ENCODE assay signal across 27 mouse cellular contexts in the genomic region with DNA sequence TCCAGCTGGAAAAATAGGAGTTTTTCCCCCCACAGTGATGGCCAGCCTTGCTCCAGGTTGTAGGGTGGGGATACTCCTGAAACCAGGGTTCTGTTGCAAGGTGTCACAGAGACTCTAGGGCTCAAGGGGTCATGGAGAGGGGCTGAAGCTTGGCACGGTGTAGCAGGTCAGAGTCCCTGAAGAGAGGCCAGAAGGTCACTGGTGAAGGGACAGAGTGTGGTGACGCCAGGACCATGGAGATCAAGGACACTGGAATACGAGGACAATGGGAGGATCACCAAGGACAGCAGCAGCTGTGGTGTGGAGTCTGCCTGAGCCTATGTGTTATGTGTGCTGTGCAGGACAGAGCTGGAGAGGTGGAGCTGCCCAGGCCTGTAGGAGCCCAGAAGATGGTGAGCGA. TPM values are rescaled to one million over a fixed set of nuclear protein-coding genes. Genes with fewer than 3 reads are reported as not detected.
DNase-seq lines count a peak whose midpoint lies in the region; ATAC-seq lines count a peak whose summit lies in the region.
"Had no signal": no experiment of that assay in that cellular context is flagged by ENCODE, and none has a peak within 500 bp of the region (broad histone marks: within the 10 kb centered on the region; RNA-seq: fewer than 3 reads in every experiment).

No protein-coding gene starts in this region.

- H3K27ac ChIP-seq in liver, embryonic 15.5 days (replicated peaks) = no peak overlapping the region
- no peak overlapping the region for H3K27ac ChIP-seq in liver, embryonic 11.5 days (ENCODE audit: low read depth, low read length)
- H3K27ac ChIP-seq in midbrain, embryonic 10.5 days (replicated peaks) = no peak overlapping the region
- H3K27ac ChIP-seq: embryonic facial prominence, embryonic 13.5 days; forebrain, embryonic 12.5 days; forebrain, embryonic 15.5 days; heart, embryonic 15.5 days; hindbrain, embryonic 10.5 days; hindbrain, embryonic 13.5 days; intestine, embryonic 15.5 days had no signal

- no peak overlapping the region for H3K4me2 ChIP-seq in liver, embryonic 15.5 days
- H3K4me2 ChIP-seq in liver, embryonic 11.5 days = no peak overlapping the region
- H3K4me2 ChIP-seq: embryonic facial prominence, embryonic 13.5 days; forebrain, embryonic 12.5 days; forebrain, embryonic 15.5 days; heart, embryonic 12.5 days; heart, embryonic 15.5 days; hindbrain, embryonic 13.5 days; intestine, embryonic 15.5 days had no signal

- H3K9me3 ChIP-seq in liver, embryonic 15.5 days (replicated peaks) = no peaks in the 10 kb centered on the region
- H3K9me3 ChIP-seq in liver, embryonic 11.5 days (ENCODE audit: control insufficient read depth, low read length) = no peaks in the 10 kb centered on the region
- no peaks in the 10 kb centered on the region for H3K9me3 ChIP-seq in midbrain, embryonic 10.5 days (replicated peaks)
- H3K9me3 ChIP-seq: embryonic facial prominence, embryonic 13.5 days; forebrain, embryonic 12.5 days; forebrain, embryonic 15.5 days; heart, embryonic 12.5 days; heart, embryonic 15.5 days; hindbrain, embryonic 10.5 days; hindbrain, embryonic 13.5 days; intestine, embryonic 15.5 days had no signal

- no peak overlapping the region for H3K9ac ChIP-seq in liver, embryonic 15.5 days
- no peak overlapping the region for H3K9ac ChIP-seq in liver, embryonic 11.5 days (ENCODE audit: low read depth, low read length)
- H3K9ac ChIP-seq: embryonic facial prominence, embryonic 13.5 days; forebrain, embryonic 12.5 days; forebrain, embryonic 15.5 days; heart, embryonic 12.5 days; heart, embryonic 15.5 days; hindbrain, embryonic 13.5 days; intestine, embryonic 15.5 days had no signal

- no peaks in the 10 kb centered on the region for H3K27me3 ChIP-seq in liver, embryonic 15.5 days
- no peaks in the 10 kb centered on the region for H3K27me3 ChIP-seq in liver, embryonic 11.5 days (replicated peaks; ENCODE audit: control insufficient read depth, insufficient read depth, low read length)
- H3K27me3 ChIP-seq in midbrain, embryonic 10.5 days (ENCODE audit: low read depth, poor library complexity, severe bottlenecking) = no peaks in the 10 kb centered on the region
- H3K27me3 ChIP-seq: embryonic facial prominence, embryonic 13.5 days; forebrain, embryonic 15.5 days; heart, embryonic 15.5 days; hindbrain, embryonic 13.5 days; intestine, embryonic 15.5 days had no signal

- H3K36me3 ChIP-seq in liver, embryonic 15.5 days (replicated peaks) = no peaks in the 10 kb centered on the region
- H3K36me3 ChIP-seq in liver, embryonic 11.5 days (ENCODE audit: control insufficient read depth, insufficient read depth, low read length) = no peaks in the 10 kb centered on the region
- no peaks in the 10 kb centered on the region for H3K36me3 ChIP-seq in midbrain, embryonic 10.5 days
- H3K36me3 ChIP-seq: embryonic facial prominence, embryonic 13.5 days; forebrain, embryonic 12.5 days; forebrain, embryonic 15.5 days; heart, embryonic 12.5 days; heart, embryonic 15.5 days; hindbrain, embryonic 10.5 days; hindbrain, embryonic 13.5 days; intestine, embryonic 15.5 days had no signal

- H3K4me3 ChIP-seq in liver, embryonic 15.5 days (replicated peaks) = no peak overlapping the region
- H3K4me3 ChIP-seq in liver, embryonic 11.5 days (ENCODE audit: low read depth, low read length) = no peak overlapping the region
- no peak overlapping the region for H3K4me3 ChIP-seq in midbrain, embryonic 10.5 days
- H3K4me3 ChIP-seq: embryonic facial prominence, embryonic 13.5 days; erythroblast, embryonic 14.5 days; forebrain, embryonic 12.5 days; forebrain, embryonic 15.5 days; heart, embryonic 12.5 days; heart, embryonic 15.5 days; hindbrain, embryonic 10.5 days; hindbrain, embryonic 13.5 days; intestine, embryonic 15.5 days had no signal

- DNase-seq in adrenal gland, adult 8-10 months = peak; percentile 56
- no peak for DNase-seq in adrenal gland, adult 18-20 months (ENCODE audit: low spot score in 2 of 2)
- DNase-seq in liver, embryonic 11.5 days (ENCODE audit: low spot score) = no peak
- DNase-seq in adrenal gland, postnatal 36 days = peak; percentile 36 to 57
- no peak for DNase-seq in midbrain, embryonic 10.5 days (ENCODE audit: low spot score)
- DNase-seq: cerebellum, adult 11 months; cerebellum, adult 2 months; cerebellum, adult 9-11 months; cerebellum, postnatal 25 days; gastrocnemius, postnatal 25 days; heart, adult 18-20 months; heart, postnatal 10 days; heart, postnatal 36 days had no signal

- 0 out of 2 replicates have a peak, but pooled peaks have one; percentile 13 for ATAC-seq in liver, embryonic 15.5 days (ENCODE audit: insufficient read depth)
- ATAC-seq in liver, embryonic 11.5 days (replicated peaks; ENCODE audit: low FRiP score) = no peak
- ATAC-seq: CD4-positive, CD25-positive, alpha-beta regulatory T cell, adult 4 months; forebrain, embryonic 15.5 days; hindbrain, embryonic 16.5 days had no signal

- no peaks in the 10 kb centered on the region for H3K4me1 ChIP-seq in liver, embryonic 15.5 days (replicated peaks)
- no peaks in the 10 kb centered on the region for H3K4me1 ChIP-seq in liver, embryonic 11.5 days (replicated peaks; ENCODE audit: control insufficient read depth, insufficient read depth, low read length)
- H3K4me1 ChIP-seq in midbrain, embryonic 10.5 days = no peaks in the 10 kb centered on the region
- H3K4me1 ChIP-seq: embryonic facial prominence, embryonic 13.5 days; forebrain, embryonic 12.5 days; forebrain, embryonic 15.5 days; heart, embryonic 12.5 days; heart, embryonic 15.5 days; hindbrain, embryonic 10.5 days; hindbrain, embryonic 13.5 days; intestine, embryonic 15.5 days had no signal

- 49% methylated on average over 4 of the region's 4 CpGs for WGBS in liver, embryonic 15.5 days (ENCODE audit: insufficient replicate concordance)
- WGBS in liver, embryonic 11.5 days = 66% methylated on average over 4 of the region's 4 CpGs
- WGBS in midbrain, embryonic 10.5 days = 79% methylated on average over 4 of the region's 4 CpGs

RNA-seq across cellular contexts. Expression of a gene that starts 6.4 kb away (rescaled TPM):
- total RNA-seq in adrenal gland, adult 8-10 months (2022) = 10 to 100 TPM; 15.1 to 28.5 (median 23.6) TPM
- total RNA-seq in adrenal gland, adult 18-20 months (2021) = 10 to 100 TPM in 1 of 2 experiments, 1 to 10 TPM in 1; 8.1 to 18.5 TPM
- 0.54 and 0.66 TPM in 2 replicates for polyA plus RNA-seq in liver, embryonic 15.5 days (2015; fragmentation: Nextera tagmentation; extraction: Ambion mirVana)
- 0.90 and 1.0 TPM in 2 replicates for polyA plus RNA-seq in liver, embryonic 11.5 days (2014; fragmentation: Nextera tagmentation; extraction: Ambion mirVana)
- total RNA-seq in adrenal gland, postnatal 36 days (2021) = 1 to 10 TPM; 2.8 to 6.6 TPM
- 0.91 and 1.5 TPM in 2 replicates for polyA plus RNA-seq in midbrain, embryonic 10.5 days (2016; fragmentation: Nextera tagmentation; extraction: Ambion mirVana)
- total RNA-seq: common myeloid progenitor, adult 5-6 weeks; MEL had no signal
- polyA plus RNA-seq: erythroblast, embryonic 14.5 days had no signal

Comparison
In these comparisons a context has a peak if more than half of its experiments do, and no peak if none do; other contexts are left out.
1. DNase-seq: peak in adrenal gland, adult 8-10 months (single experiment) and adrenal gland, postnatal 36 days (2 of 2); none in adrenal gland, adult 18-20 months (0 of 2), liver, embryonic 11.5 days (single experiment) and midbrain, embryonic 10.5 days (single experiment).